Mouse (Mus musculus) E14TG2a.4 (cell line): Measurements from ENCODE around the gene Tmod1.

Source experiments
- CTCF ChIP-seq: conservative IDR thresholded peaks from 2 replicates; pipeline ENCODE4 v1.5.1; 2014; ENCODE audit warnings: low read length
- POU5F1 ChIP-seq: IDR thresholded peaks from 2 replicates; pipeline ENCODE4 v1.6.1; 2014; ENCODE audit warnings: low read length, borderline replicate concordance

- TF ChIP-seq CTCF (no peak), POU5F1 (no peak)
Measured at GRCm38 (mm10) chr4:46096546-46096945, 57.8 kb downstream of the Tmod1 start.
